Comparison of ENCODE assay signal across 24 mouse cellular contexts in genomic region chr2:146594212-146594611, GRCm38 (mm10).
DNase-seq lines count a peak whose midpoint lies in the region; ATAC-seq lines count a peak whose summit lies in the region.
"Had no signal": no experiment of that assay in that cellular context is flagged by ENCODE, and none has a peak within 500 bp of the region (broad histone marks: within the 10 kb centered on the region; RNA-seq: fewer than 3 reads in every experiment).

No protein-coding gene starts in this region.

- peak overlapping the region; percentile 21; the same call in 1 of the 2 replicates for H3K27ac ChIP-seq in forebrain, embryonic 15.5 days (replicated peaks)
- H3K27ac ChIP-seq in forebrain, embryonic 12.5 days: no peak overlapping the region
- no peak overlapping the region for H3K27ac ChIP-seq in heart, embryonic 11.5 days (ENCODE audit: low read depth, low read length)
- H3K27ac ChIP-seq: hindbrain, embryonic 10.5 days; hindbrain, embryonic 13.5 days; intestine, embryonic 15.5 days had no signal

- H3K4me2 ChIP-seq in forebrain, embryonic 15.5 days (replicated peaks): no peak overlapping the region
- H3K4me2 ChIP-seq in forebrain, embryonic 12.5 days: no peak overlapping the region
- no peak overlapping the region for H3K4me2 ChIP-seq in heart, embryonic 11.5 days
- H3K4me2 ChIP-seq: hindbrain, embryonic 13.5 days; intestine, embryonic 15.5 days had no signal

- no peak overlapping the region for H3K9ac ChIP-seq in forebrain, embryonic 15.5 days (replicated peaks)
- no peak overlapping the region for H3K9ac ChIP-seq in forebrain, embryonic 12.5 days
- H3K9ac ChIP-seq in heart, embryonic 11.5 days (ENCODE audit: low read depth, low read length): no peak overlapping the region
- H3K9ac ChIP-seq: hindbrain, embryonic 13.5 days; intestine, embryonic 15.5 days had no signal

- WGBS in forebrain, embryonic 15.5 days: 59% methylated on average over 4 of the region's 4 CpGs
- 69% methylated on average over 4 of the region's 4 CpGs for WGBS in forebrain, embryonic 12.5 days
- WGBS in heart, embryonic 11.5 days (ENCODE audit: insufficient replicate concordance): 63% methylated on average over 4 of the region's 4 CpGs

- no peak; the same call in 1 of the 2 replicates for ATAC-seq in forebrain, embryonic 15.5 days (replicated peaks)
- ATAC-seq in forebrain, embryonic 12.5 days (ENCODE audit: low FRiP score): no peak
- ATAC-seq in heart, embryonic 11.5 days (replicated peaks; ENCODE audit: insufficient number of reproducible peaks, low FRiP score, low TSS enrichment): no peak
- ATAC-seq: hindbrain, embryonic 16.5 days; intestine, embryonic 15.5 days; Patski had no signal

- H3K4me1 ChIP-seq in forebrain, embryonic 15.5 days: no peaks in the 10 kb centered on the region
- H3K4me1 ChIP-seq in forebrain, embryonic 12.5 days: no peaks in the 10 kb centered on the region
- no peaks in the 10 kb centered on the region for H3K4me1 ChIP-seq in heart, embryonic 11.5 days (ENCODE audit: control insufficient read depth, insufficient read depth, low read length)
- H3K4me1 ChIP-seq: hindbrain, embryonic 10.5 days; hindbrain, embryonic 13.5 days; intestine, embryonic 15.5 days had no signal

- H3K36me3 ChIP-seq in forebrain, embryonic 15.5 days: no peaks in the 10 kb centered on the region
- no peaks in the 10 kb centered on the region for H3K36me3 ChIP-seq in forebrain, embryonic 12.5 days (replicated peaks)
- H3K36me3 ChIP-seq in heart, embryonic 11.5 days (ENCODE audit: control insufficient read depth, insufficient read depth, low read length): no peaks in the 10 kb centered on the region
- H3K36me3 ChIP-seq: G1E; hindbrain, embryonic 10.5 days; hindbrain, embryonic 13.5 days; intestine, embryonic 15.5 days had no signal

- H3K9me3 ChIP-seq in forebrain, embryonic 15.5 days: no peaks in the 10 kb centered on the region
- H3K9me3 ChIP-seq in forebrain, embryonic 12.5 days: no peaks in the 10 kb centered on the region
- no peaks in the 10 kb centered on the region for H3K9me3 ChIP-seq in heart, embryonic 11.5 days (replicated peaks; ENCODE audit: control insufficient read depth, low read length)
- H3K9me3 ChIP-seq: G1E; hindbrain, embryonic 10.5 days; hindbrain, embryonic 13.5 days; intestine, embryonic 15.5 days had no signal

- H3K4me3 ChIP-seq in forebrain, embryonic 15.5 days: no peak overlapping the region
- H3K4me3 ChIP-seq in forebrain, embryonic 12.5 days (replicated peaks): no peak overlapping the region
- no peak overlapping the region for H3K4me3 ChIP-seq in heart, embryonic 11.5 days (ENCODE audit: low read depth, low read length)
- H3K4me3 ChIP-seq: hindbrain, embryonic 10.5 days; hindbrain, embryonic 13.5 days; intestine, embryonic 15.5 days had no signal

- peak; percentile 80 for DNase-seq in heart, adult 11 months
- DNase-seq in retina, embryonic 14.5 days (ENCODE audit: low spot score): peak; percentile 18
- DNase-seq in retina, postnatal 1 day: no peak
- no peak for DNase-seq in adrenal gland, postnatal 10 days
- DNase-seq: adrenal gland, postnatal 14 days; B cell, adult 2 months; cerebellum, adult 18-20 months; cerebellum, adult 9-10 months; cerebellum, postnatal 14 days; gastrocnemius, postnatal 25 days; heart, adult 18-20 months; heart, postnatal 36 days; kidney, adult 11 months; kidney, adult 8-10 months had no signal

- no peaks in the 10 kb centered on the region for H3K27me3 ChIP-seq in forebrain, embryonic 15.5 days
- H3K27me3 ChIP-seq in forebrain, embryonic 12.5 days: no peaks in the 10 kb centered on the region
- H3K27me3 ChIP-seq in heart, embryonic 11.5 days (ENCODE audit: control insufficient read depth, insufficient read depth, low read length): no peaks in the 10 kb centered on the region
- H3K27me3 ChIP-seq: CH12.LX; hindbrain, embryonic 13.5 days; intestine, embryonic 15.5 days; Patski had no signal

Comparison
In these comparisons a context has a peak if more than half of its experiments do, and no peak if none do; other contexts are left out.
1. DNase-seq: peak in heart, adult 11 months (single experiment) and retina, embryonic 14.5 days (single experiment); none in retina, postnatal 1 day (single experiment) and adrenal gland, postnatal 10 days (single experiment).